Mouse (Mus musculus) embryonic facial prominence, embryonic 12.5 days (tissue): Measurements from ENCODE around the gene Gm15262. TPM values are rescaled to one million over a fixed set of nuclear protein-coding genes. Genes with fewer than 3 reads are reported as not detected.
"Not testable (repeated sequence)": the region's sequence is repeated elsewhere in the genome, so short reads cannot be mapped to it uniquely, and the experiment has no call there.

Experiments
- ATAC-seq: fragments of 200-750 bp; cut with Nextera tagmentation; 2 replicates; pipeline ENCODE4 v1.8.0; 2017; ENCODE audit not compliant: insufficient number of reproducible peaks, insufficient read depth, low FRiP score, low TSS enrichment
- H3K27ac ChIP-seq: fragments of 300-500 bp; sonication (generic); 2 replicates; pipeline ENCODE4 v1.5.1; 2016; ENCODE audit warnings: mild to moderate bottlenecking
- H3K27me3 ChIP-seq: fragments of 300-500 bp; sonication (generic); 2 replicates; pipeline ENCODE4 v1.6.1; 2016; ENCODE audit warnings: mild to moderate bottlenecking, moderate library complexity
- H3K36me3 ChIP-seq: fragments of 300-500 bp; sonication (generic); 2 replicates; pipeline ENCODE4 v1.6.1; 2016; ENCODE audit warnings: mild to moderate bottlenecking
- H3K4me1 ChIP-seq: fragments of 300-500 bp; sonication (generic); 2 replicates; pipeline ENCODE4 v1.6.1; 2016
- H3K4me2 ChIP-seq: fragments of 300-500 bp; sonication (generic); replicated peaks from 2 replicates; pipeline ENCODE4 v1.6.1; 2016; ENCODE audit warnings: mild to moderate bottlenecking, moderate library complexity
- H3K4me3 ChIP-seq: fragments of 300-500 bp; sonication (generic); 2 replicates; pipeline ENCODE4 v1.5.1; 2016; ENCODE audit warnings: mild to moderate bottlenecking
- H3K9ac ChIP-seq: fragments of 300-500 bp; sonication (generic); 2 replicates; pipeline ENCODE4 v1.6.1; 2016; ENCODE audit warnings: mild to moderate bottlenecking, moderate library complexity
- H3K9me3 ChIP-seq: fragments of 300-500 bp; sonication (generic); 2 replicates; pipeline ENCODE4 v1.6.1; 2016; ENCODE audit warnings: mild to moderate bottlenecking, moderate library complexity
- WGBS: fragments of 180-500 bp; shearing (Covaris S2); methylation state at CpG from one replicate; pipeline ENCODE4 v1.1.7; 2016; 5-methylcytosine and 5-hydroxymethylcytosine counted together
- polyA plus RNA-seq: library from polyadenylated mRNA; unstranded; fragments of >200 nt; fragmentation: Nextera tagmentation; extraction: Ambion mirVana; gene quantifications from 2 replicates; pipeline ENCODE4 v1.2.1, GENCODE M21; 2016

The Gm15262 gene
- polyA plus RNA-seq = not detected in 2 replicates

DNA sequence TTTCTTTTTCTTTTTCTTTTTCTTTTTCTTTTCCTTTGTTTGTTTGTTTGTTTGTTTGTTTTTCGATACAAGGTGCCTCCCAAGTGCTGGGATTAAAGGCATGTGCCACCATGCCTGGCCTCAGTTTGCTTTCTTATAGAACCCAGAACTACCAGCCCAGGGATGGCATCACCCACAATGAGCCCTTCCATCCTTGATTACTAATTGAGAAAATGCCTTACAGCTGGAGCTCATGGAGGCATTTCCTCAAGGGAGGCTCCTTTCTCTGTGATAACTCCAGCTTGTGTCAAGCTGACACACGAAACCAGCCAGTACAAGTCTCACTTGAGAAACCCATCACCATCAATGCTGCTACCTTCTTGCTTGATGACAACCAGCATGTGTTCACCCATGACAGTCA is at the start of gene Gm15262:
TSS of gene Gm15262 (plus strand) at position 301 of the 400 bp plus-strand sequence.
- not testable (repeated sequence) for H3K27me3 ChIP-seq, H3K4me3 ChIP-seq, H3K36me3 ChIP-seq, H3K9ac ChIP-seq, H3K9me3 ChIP-seq, H3K4me2 ChIP-seq, ATAC-seq, H3K4me1 ChIP-seq, H3K27ac ChIP-seq
- 57% methylated on average over 2 of the region's 2 CpGs for WGBS

- Histone ChIP-seq H3K27ac (no peak overlapping the region), H3K4me1 (no peaks in the 10 kb centered on the region), H3K36me3 (no peaks in the 10 kb centered on the region), H3K4me2 (no peak overlapping the region), H3K9ac (no peak overlapping the region), H3K27me3 (peaks cover 5% of the 10 kb centered on the region; the same call in 1 of the 2 replicates), H3K4me3 (no peak overlapping the region), H3K9me3 (no peaks in the 10 kb centered on the region)
- WGBS = 72% methylated on average over 1 of the region's 1 CpGs
- no peak for ATAC-seq
Observed at GRCm38 (mm10) chrX:161308131-161308530, 20.9 kb downstream of the Gm15262 start.

DNA sequence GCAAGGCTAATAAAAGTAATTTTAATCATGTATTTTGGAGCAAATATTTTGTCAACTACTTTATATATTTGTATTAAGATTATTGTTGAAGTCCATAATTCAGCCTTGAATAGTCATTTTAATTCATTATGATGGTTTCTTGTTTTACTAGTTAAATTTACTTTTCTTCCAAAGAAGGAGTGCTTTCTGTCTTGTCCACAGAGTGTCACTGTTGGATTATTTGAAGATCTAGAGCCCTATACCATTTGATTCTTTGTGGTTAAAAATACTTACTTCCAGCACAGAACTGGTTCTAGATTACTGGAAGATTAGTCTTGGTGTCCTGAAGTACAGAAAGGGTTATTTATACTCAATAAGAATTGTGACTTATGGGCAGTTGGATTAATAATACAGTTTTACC is 29.2 kb downstream of the Gm15262 start:
- Histone ChIP-seq H3K4me1 (no peaks in the 10 kb centered on the region), H3K4me3 (no peak overlapping the region), H3K9ac (no peak overlapping the region), H3K36me3 (no peaks in the 10 kb centered on the region), H3K4me2 (no peak overlapping the region), H3K27ac (no peak overlapping the region), H3K27me3 (no peaks in the 10 kb centered on the region), H3K9me3 (no peaks in the 10 kb centered on the region)
- ATAC-seq = no peak

- ATAC-seq = no peak
- H3K36me3 ChIP-seq = no peaks in the 10 kb centered on the region
- H3K4me3 ChIP-seq = no peak overlapping the region
- H3K9me3 ChIP-seq = no peaks in the 10 kb centered on the region
- no peak overlapping the region for H3K9ac ChIP-seq
- 37% methylated on average over 11 of the region's 11 CpGs for WGBS
- no peaks in the 10 kb centered on the region for H3K4me1 ChIP-seq
- no peak overlapping the region for H3K4me2 ChIP-seq
- no peak overlapping the region for H3K27ac ChIP-seq
- peaks cover 7% of the 10 kb centered on the region; the same call in 1 of the 2 replicates for H3K27me3 ChIP-seq
Observed at GRCm38 (mm10) chrX:161370927-161371326, 83.7 kb downstream of the Gm15262 start.

GRCm38 (mm10) chrX:161371461-161371860 is 84.2 kb downstream of the Gm15262 start:
- no peaks in the 10 kb centered on the region for H3K4me1 ChIP-seq
- H3K4me3 ChIP-seq = no peak overlapping the region
- H3K27me3 ChIP-seq = peaks cover 4% of the 10 kb centered on the region; the same call in 1 of the 2 replicates
- no peaks in the 10 kb centered on the region for H3K9me3 ChIP-seq
- WGBS = 66% methylated on average over 3 of the region's 3 CpGs
- no peaks in the 10 kb centered on the region for H3K36me3 ChIP-seq
- no peak for ATAC-seq
- no peak overlapping the region for H3K4me2 ChIP-seq
- H3K9ac ChIP-seq = no peak overlapping the region
- no peak overlapping the region for H3K27ac ChIP-seq

DNA sequence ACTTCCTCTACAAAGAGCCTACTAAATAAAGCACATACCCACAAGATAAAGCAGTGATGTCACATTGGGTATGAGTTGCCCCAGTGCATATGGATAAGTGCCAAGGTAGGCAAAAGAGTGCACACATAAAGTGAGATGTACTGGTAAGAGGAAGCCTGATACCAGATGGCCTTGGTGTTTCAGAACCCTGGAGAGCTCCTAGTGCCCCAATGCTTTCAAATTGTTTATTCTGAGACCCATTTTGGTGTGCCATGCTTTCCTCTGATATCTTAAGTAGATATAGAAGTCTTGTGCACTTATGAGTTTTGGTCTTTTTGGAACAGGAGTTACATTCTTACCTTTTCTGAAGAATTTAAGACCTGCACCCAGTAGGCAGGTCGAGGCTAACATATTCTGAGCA is 88.3 kb downstream of the Gm15262 start:
- H3K4me3 ChIP-seq = no peak overlapping the region
- no peaks in the 10 kb centered on the region for H3K27me3 ChIP-seq
- no peaks in the 10 kb centered on the region for H3K36me3 ChIP-seq
- ATAC-seq = no peak
- no peak overlapping the region for H3K4me2 ChIP-seq
- no peaks in the 10 kb centered on the region for H3K4me1 ChIP-seq
- 56% methylated on average over 1 of the region's 1 CpGs for WGBS
- no peak overlapping the region for H3K27ac ChIP-seq
- H3K9me3 ChIP-seq = no peaks in the 10 kb centered on the region
- H3K9ac ChIP-seq = no peak overlapping the region

DNA sequence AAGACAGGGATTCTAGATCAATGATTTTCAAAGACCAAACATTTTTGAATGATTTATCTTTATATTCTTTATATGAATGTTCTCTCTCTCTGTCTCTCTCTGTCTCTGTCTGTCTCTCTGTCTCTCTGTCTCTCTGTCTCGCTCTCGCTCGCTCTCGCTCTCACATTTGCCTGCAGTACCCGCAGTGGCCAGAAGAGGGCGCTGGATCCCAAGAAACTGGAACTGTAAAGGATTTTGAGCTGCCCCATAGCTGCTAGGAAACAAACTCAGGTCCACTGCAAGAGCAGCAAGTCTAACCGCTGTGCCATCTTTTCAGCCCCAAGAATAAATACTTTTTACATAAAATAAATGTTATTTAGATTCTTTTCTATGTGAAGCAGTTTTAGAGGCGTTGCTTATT is 98.5 kb downstream of the Gm15262 start:
- no peak for ATAC-seq
- H3K4me2 ChIP-seq = no peak overlapping the region
- H3K4me3 ChIP-seq = no peak overlapping the region
- no peak overlapping the region for H3K27ac ChIP-seq
- H3K4me1 ChIP-seq = no peaks in the 10 kb centered on the region
- 33% methylated on average over 8 of the region's 8 CpGs for WGBS
- no peaks in the 10 kb centered on the region for H3K36me3 ChIP-seq
- H3K27me3 ChIP-seq = no peaks in the 10 kb centered on the region
- no peaks in the 10 kb centered on the region for H3K9me3 ChIP-seq
- no peak overlapping the region for H3K9ac ChIP-seq

- H3K4me3 ChIP-seq = no peak overlapping the region
- no peak overlapping the region for H3K4me2 ChIP-seq
- no peaks in the 10 kb centered on the region for H3K36me3 ChIP-seq
- H3K9me3 ChIP-seq = no peaks in the 10 kb centered on the region
- no peak overlapping the region for H3K9ac ChIP-seq
- 0 out of 2 replicates have a peak, but pooled peaks cover 1% of the 10 kb centered on the region for H3K27me3 ChIP-seq
- WGBS = 93% methylated on average over 4 of the region's 4 CpGs
- H3K4me1 ChIP-seq = no peaks in the 10 kb centered on the region
- H3K27ac ChIP-seq = no peak overlapping the region
- ATAC-seq = no peak
Observed at GRCm38 (mm10) chrX:161387942-161388341, 100.7 kb downstream of the Gm15262 start.

DNA sequence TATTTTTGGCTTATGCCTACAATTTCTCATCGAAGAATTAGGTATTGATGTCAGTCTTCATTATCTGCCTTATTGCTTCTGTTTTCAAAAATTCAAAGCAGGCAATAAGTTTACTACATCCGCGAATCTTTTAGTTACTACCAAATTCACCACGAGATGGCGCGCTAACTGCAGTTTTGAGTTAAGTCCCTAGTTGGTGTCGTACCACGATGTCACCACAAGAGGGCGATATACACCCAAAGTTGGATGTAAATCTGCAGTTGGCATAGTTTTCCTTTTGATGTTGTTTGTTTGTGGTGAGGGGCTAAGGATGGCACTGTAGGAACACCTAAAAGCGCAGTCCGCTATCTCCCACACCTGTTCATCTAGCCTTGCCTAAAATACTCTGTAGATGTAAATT is 111.9 kb downstream of the Gm15262 start:
- no peaks in the 10 kb centered on the region for H3K4me1 ChIP-seq
- H3K9ac ChIP-seq = no peak overlapping the region
- H3K4me3 ChIP-seq = no peak overlapping the region
- no peak overlapping the region for H3K4me2 ChIP-seq
- H3K9me3 ChIP-seq = no peaks in the 10 kb centered on the region
- H3K27ac ChIP-seq = no peak overlapping the region
- no peaks in the 10 kb centered on the region for H3K27me3 ChIP-seq
- H3K36me3 ChIP-seq = no peaks in the 10 kb centered on the region
- WGBS = 21% methylated on average over 11 of the region's 11 CpGs
- no peak for ATAC-seq

DNA sequence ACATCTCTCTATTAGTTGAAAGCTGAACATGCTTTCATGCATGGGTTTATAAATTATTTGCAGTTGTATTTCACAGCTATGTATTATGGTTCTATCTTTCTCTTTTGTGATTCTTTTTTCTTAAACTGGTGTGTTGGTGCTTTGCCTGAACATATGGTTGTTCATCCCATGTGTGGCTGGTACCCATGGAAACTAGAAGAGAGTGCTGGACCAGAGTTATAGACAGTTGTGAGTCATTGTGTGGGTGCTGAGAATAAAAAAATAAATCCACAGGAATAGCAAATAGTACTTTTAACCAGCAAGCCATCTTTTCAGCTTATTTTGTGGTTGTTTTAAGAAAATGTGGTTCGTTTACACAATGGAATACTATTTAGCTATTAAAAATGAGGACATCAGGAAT is 123.9 kb downstream of the Gm15262 start:
- Histone ChIP-seq H3K27me3 (peaks cover 5% of the 10 kb centered on the region), H3K36me3 (no peaks in the 10 kb centered on the region), H3K4me2 (no peak overlapping the region), H3K4me1 (no peaks in the 10 kb centered on the region), H3K9me3 (no peaks in the 10 kb centered on the region), H3K27ac (no peak overlapping the region), H3K4me3 (no peak overlapping the region), H3K9ac (no peak overlapping the region)
- no peak for ATAC-seq
- WGBS = 87% methylated on average over 1 of the region's 1 CpGs

Other genes with a start within 250 kb of the Gm15262 start
- gene Scml2, start 170.3 kb upstream of the Gm15262 start, polyA plus RNA-seq = 4.8 and 5.6 TPM in 2 replicates